Mouse (Mus musculus): ENCODE measurements around the gene Art5. TPM values are rescaled to one million over a fixed set of nuclear protein-coding genes. Genes with fewer than 3 reads are reported as not detected.

Art5 gene
- polyA plus RNA-seq (2012; fragmentation: generic; extraction: Trizol): not detected
- long read RNA-seq, experiment 1: 0 reads
- long read RNA-seq, experiment 2: 0 reads

DNA sequence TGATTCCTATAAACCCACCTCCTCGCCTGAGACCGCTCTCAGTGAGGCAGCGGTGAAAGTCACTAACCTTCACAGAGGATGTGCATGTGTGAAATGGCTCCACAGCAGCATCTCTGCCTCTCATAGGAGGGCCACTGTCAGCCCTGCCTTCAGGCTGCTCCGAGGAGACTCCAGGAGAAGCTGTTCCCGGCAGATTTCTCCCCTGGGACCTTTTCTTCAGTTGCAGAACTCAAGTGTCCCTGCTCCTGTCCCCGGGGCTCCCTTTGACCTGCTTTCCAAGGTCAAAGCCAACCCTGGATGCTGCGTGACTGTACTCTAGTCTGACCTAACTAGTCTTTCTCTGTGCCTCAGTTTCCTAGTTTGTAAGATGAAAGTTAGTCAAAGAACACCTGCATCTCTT, at the start of gene Art5:
Art5 (minus strand) TSS at position 319 of the 400 bp plus-strand sequence.
- H3K79me3 ChIP-seq (ENCODE audit: low read depth): no peaks in the 10 kb centered on the region
- no peak within 1 kb of the TSS for H3ac ChIP-seq (ENCODE audit: control insufficient read depth, insufficient read length, low read depth)
- no peak within 1 kb of the TSS for H3K4me3 ChIP-seq (ENCODE audit: insufficient read depth, poor library complexity, severe bottlenecking)
- peaks cover 17% of the 10 kb centered on the region for H3K27me3 ChIP-seq (ENCODE audit: control insufficient read depth, insufficient read depth, insufficient read length)
- TF ChIP-seq MYOD1 (IDR thresholded peaks at IDR 0.05; ENCODE audit: control insufficient read depth, insufficient read length, low read depth): no peak
- TF ChIP-seq CTCF (IDR thresholded peaks at IDR 0.05; ENCODE audit: control insufficient read depth, insufficient read depth, insufficient read length): no peak
- TF ChIP-seq MYOG (IDR thresholded peaks at IDR 0.05; ENCODE audit: control insufficient read depth, extremely low read depth, insufficient read length): no peak
- no peak for TF ChIP-seq FOSL1 (IDR thresholded peaks at IDR 0.05; ENCODE audit: insufficient read depth, low read length, poor library complexity, severe bottlenecking)
- no peak for TF ChIP-seq MAX (IDR thresholded peaks at IDR 0.05)
- TF ChIP-seq CEBPB (IDR thresholded peaks at IDR 0.05; ENCODE audit: low read depth): no peak
- TF ChIP-seq USF1 (IDR thresholded peaks at IDR 0.05; ENCODE audit: low read depth): no peak
- no peaks in the 10 kb centered on the region for H3K79me2 ChIP-seq (ENCODE audit: control insufficient read depth, insufficient read depth)
- no peaks in the 10 kb centered on the region for H3K36me3 ChIP-seq (ENCODE audit: control insufficient read depth, insufficient read depth)

DNA sequence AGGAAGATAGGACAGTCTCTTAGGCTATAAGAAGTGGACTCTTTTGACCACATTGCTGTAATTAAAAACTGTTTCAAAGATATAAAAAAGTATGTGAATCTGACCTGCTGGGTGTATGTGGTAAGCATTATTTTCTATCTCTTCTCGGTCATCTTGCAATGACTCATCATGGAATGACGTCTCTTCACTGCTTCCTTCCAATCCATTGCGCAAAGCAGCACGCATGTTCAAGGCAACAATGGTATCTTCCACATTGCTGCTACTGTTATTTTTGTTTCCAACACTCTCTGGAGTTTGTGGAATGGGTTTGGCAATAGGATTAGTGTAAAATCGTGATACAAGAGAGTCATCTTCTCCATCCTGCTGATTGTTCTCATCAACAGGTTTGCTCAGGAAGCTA, 44.4 kb upstream of the Art5 start:
- Histone ChIP-seq H3K4me3 (ENCODE audit: insufficient read depth, poor library complexity, severe bottlenecking) (no peak overlapping the region), H3K27me3 (ENCODE audit: control insufficient read depth, insufficient read depth, insufficient read length) (no peaks in the 10 kb centered on the region), H3K79me3 (ENCODE audit: low read depth) (no peaks in the 10 kb centered on the region), H3K79me2 (ENCODE audit: control insufficient read depth, insufficient read depth) (no peaks in the 10 kb centered on the region), H3K36me3 (ENCODE audit: control insufficient read depth, insufficient read depth) (peaks cover 77% of the 10 kb centered on the region), H3ac (ENCODE audit: control insufficient read depth, insufficient read length, low read depth) (no peak overlapping the region)
- no peak for TF ChIP-seq MAX (IDR thresholded peaks at IDR 0.05)

DNA sequence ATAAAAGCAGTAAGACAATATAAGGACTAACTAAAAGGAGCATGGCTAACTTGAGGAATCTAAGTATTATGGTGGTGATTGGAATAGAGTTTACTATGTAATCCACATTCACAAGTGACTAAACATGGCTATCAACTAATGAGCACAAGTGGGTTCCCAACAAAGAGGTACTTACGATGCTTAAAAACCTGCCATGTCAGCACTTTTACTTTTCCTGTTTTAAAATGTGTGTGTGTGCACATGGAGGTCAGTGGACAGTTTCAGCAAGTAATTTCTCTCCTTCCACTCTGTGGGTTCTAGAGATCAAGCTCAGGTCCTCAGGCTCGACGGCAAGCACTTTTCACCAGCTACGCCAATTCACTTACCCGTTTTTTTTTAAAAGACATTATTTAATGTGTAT, 28.6 kb upstream of the Art5 start:
- TF ChIP-seq USF1 (IDR thresholded peaks at IDR 0.05; ENCODE audit: low read depth): no peak
- TF ChIP-seq FOSL1 (IDR thresholded peaks at IDR 0.05; ENCODE audit: insufficient read depth, low read length, poor library complexity, severe bottlenecking): no peak
- no peak for TF ChIP-seq CTCF (IDR thresholded peaks at IDR 0.05; ENCODE audit: control insufficient read depth, insufficient read depth, insufficient read length)
- TF ChIP-seq MYOG (IDR thresholded peaks at IDR 0.05; ENCODE audit: control insufficient read depth, extremely low read depth, insufficient read length): no peak
- no peak for TF ChIP-seq CEBPB (IDR thresholded peaks at IDR 0.05; ENCODE audit: low read depth)
- no peak for TF ChIP-seq MYOD1 (IDR thresholded peaks at IDR 0.05; ENCODE audit: control insufficient read depth, insufficient read length, low read depth)
- no peak for TF ChIP-seq MAX (IDR thresholded peaks at IDR 0.05)
- Histone ChIP-seq H3K79me3 (ENCODE audit: low read depth) (no peaks in the 10 kb centered on the region), H3ac (ENCODE audit: control insufficient read depth, insufficient read length, low read depth) (no peak overlapping the region), H3K27me3 (ENCODE audit: control insufficient read depth, insufficient read depth, insufficient read length) (no peaks in the 10 kb centered on the region), H3K36me3 (ENCODE audit: control insufficient read depth, insufficient read depth) (peaks cover 77% of the 10 kb centered on the region), H3K4me3 (ENCODE audit: insufficient read depth, poor library complexity, severe bottlenecking) (no peak overlapping the region), H3K79me2 (ENCODE audit: control insufficient read depth, insufficient read depth) (no peaks in the 10 kb centered on the region)

DNA sequence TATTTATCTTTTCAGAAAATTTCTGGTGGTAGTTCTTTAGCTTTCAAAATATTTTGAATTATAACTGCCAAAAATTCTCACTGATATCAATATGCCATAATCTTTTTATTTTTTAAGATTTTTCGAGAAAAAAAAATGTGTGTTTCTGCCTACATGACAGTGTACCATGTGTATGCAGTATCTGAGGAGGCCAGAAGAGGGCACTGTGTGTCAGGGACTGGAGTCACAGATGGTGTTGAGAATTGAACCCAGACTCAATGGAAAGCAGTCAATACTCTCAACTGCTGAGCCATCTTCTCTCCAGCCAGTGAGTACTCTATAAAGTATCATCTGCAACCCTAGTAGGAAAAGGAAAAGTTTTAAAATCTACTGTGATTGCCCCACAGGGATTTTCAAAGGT, 28.2 kb upstream of the Art5 start:
- peaks cover 79% of the 10 kb centered on the region for H3K36me3 ChIP-seq (ENCODE audit: control insufficient read depth, insufficient read depth)
- TF ChIP-seq MAX (IDR thresholded peaks at IDR 0.05): no peak
- TF ChIP-seq USF1 (IDR thresholded peaks at IDR 0.05; ENCODE audit: low read depth): no peak
- TF ChIP-seq CTCF (IDR thresholded peaks at IDR 0.05; ENCODE audit: control insufficient read depth, insufficient read depth, insufficient read length): no peak
- TF ChIP-seq MYOD1 (IDR thresholded peaks at IDR 0.05; ENCODE audit: control insufficient read depth, insufficient read length, low read depth): no peak
- no peak for TF ChIP-seq FOSL1 (IDR thresholded peaks at IDR 0.05; ENCODE audit: insufficient read depth, low read length, poor library complexity, severe bottlenecking)
- no peak for TF ChIP-seq CEBPB (IDR thresholded peaks at IDR 0.05; ENCODE audit: low read depth)
- no peak for TF ChIP-seq MYOG (IDR thresholded peaks at IDR 0.05; ENCODE audit: control insufficient read depth, extremely low read depth, insufficient read length)

DNA sequence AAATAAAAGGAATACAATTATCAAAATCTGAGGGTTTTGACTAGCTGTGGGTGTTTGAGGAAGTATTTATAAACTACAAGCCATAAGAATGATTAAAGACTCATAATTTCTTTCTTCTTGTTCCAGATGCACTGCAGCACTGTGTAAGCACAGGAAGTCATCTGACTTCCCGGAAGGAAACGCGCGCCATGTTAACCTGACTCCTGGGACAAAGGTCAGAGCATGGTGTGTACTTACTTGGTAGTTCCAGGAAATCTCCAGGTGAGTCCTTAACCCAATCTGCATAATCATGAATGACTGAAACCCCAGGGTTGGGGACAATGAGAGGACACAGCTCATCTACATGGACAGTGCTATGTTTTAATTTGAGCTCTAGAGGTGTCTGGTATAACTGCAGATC, 23.1 kb upstream of the Art5 start:
- no peaks in the 10 kb centered on the region for H3K79me2 ChIP-seq (ENCODE audit: control insufficient read depth, insufficient read depth)
- H3K4me3 ChIP-seq (ENCODE audit: insufficient read depth, poor library complexity, severe bottlenecking): no peak overlapping the region
- H3K27me3 ChIP-seq (ENCODE audit: control insufficient read depth, insufficient read depth, insufficient read length): no peaks in the 10 kb centered on the region
- no peaks in the 10 kb centered on the region for H3K79me3 ChIP-seq (ENCODE audit: low read depth)
- peaks cover 91% of the 10 kb centered on the region for H3K36me3 ChIP-seq (ENCODE audit: control insufficient read depth, insufficient read depth)
- TF ChIP-seq CTCF (IDR thresholded peaks at IDR 0.05; ENCODE audit: control insufficient read depth, insufficient read depth, insufficient read length): no peak
- TF ChIP-seq MAX (IDR thresholded peaks at IDR 0.05): no peak
- no peak for TF ChIP-seq FOSL1 (IDR thresholded peaks at IDR 0.05; ENCODE audit: insufficient read depth, low read length, poor library complexity, severe bottlenecking)
- TF ChIP-seq MYOD1 (IDR thresholded peaks at IDR 0.05; ENCODE audit: control insufficient read depth, insufficient read length, low read depth): no peak
- no peak for TF ChIP-seq CEBPB (IDR thresholded peaks at IDR 0.05; ENCODE audit: low read depth)
- H3ac ChIP-seq (ENCODE audit: control insufficient read depth, insufficient read length, low read depth): no peak overlapping the region

More for the DNA sequence above, 28.2 kb upstream of the Art5 start:
- Histone ChIP-seq H3K79me2 (ENCODE audit: control insufficient read depth, insufficient read depth) (no peaks in the 10 kb centered on the region), H3K27me3 (ENCODE audit: control insufficient read depth, insufficient read depth, insufficient read length) (no peaks in the 10 kb centered on the region), H3K79me3 (ENCODE audit: low read depth) (no peaks in the 10 kb centered on the region), H3K4me3 (ENCODE audit: insufficient read depth, poor library complexity, severe bottlenecking) (no peak overlapping the region), H3ac (ENCODE audit: control insufficient read depth, insufficient read length, low read depth) (no peak overlapping the region)

DNA sequence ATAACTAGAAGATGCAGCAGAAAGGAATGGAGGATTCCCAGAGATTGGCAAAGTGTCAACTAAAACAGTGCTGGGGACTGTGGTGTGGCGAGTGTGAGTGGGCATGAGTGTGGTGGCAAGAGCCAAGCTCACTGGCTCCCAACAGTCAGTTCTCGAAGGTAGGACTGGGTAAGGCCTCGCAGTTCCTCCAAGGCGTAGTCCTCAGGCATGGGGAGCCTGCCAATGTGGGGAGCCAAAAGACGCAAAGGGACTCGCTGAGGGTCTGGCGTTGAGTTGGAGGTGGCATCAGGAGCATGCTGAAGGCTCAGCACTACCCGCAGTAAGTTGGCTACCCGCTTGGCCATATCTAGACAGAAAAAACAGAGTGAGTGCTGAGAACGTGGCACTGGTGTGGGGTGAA, 11.0 kb upstream of the Art5 start:
- no peak overlapping the region for H3K4me3 ChIP-seq (ENCODE audit: insufficient read depth, poor library complexity, severe bottlenecking)
- no peak overlapping the region for H3ac ChIP-seq (ENCODE audit: control insufficient read depth, insufficient read length, low read depth)
- H3K79me2 ChIP-seq (ENCODE audit: control insufficient read depth, insufficient read depth): no peaks in the 10 kb centered on the region
- TF ChIP-seq FOSL1 (IDR thresholded peaks at IDR 0.05; ENCODE audit: insufficient read depth, low read length, poor library complexity, severe bottlenecking) (no peak), CEBPB (IDR thresholded peaks at IDR 0.05; ENCODE audit: low read depth) (no peak), USF1 (IDR thresholded peaks at IDR 0.05; ENCODE audit: low read depth) (no peak), CTCF (IDR thresholded peaks at IDR 0.05; ENCODE audit: control insufficient read depth, insufficient read depth, insufficient read length) (no peak), MYOG (IDR thresholded peaks at IDR 0.05; ENCODE audit: control insufficient read depth, extremely low read depth, insufficient read length) (no peak), MAX (IDR thresholded peaks at IDR 0.05) (no peak), MYOD1 (IDR thresholded peaks at IDR 0.05; ENCODE audit: control insufficient read depth, insufficient read length, low read depth) (no peak)
- no peaks in the 10 kb centered on the region for H3K27me3 ChIP-seq (ENCODE audit: control insufficient read depth, insufficient read depth, insufficient read length)
- no peaks in the 10 kb centered on the region for H3K79me3 ChIP-seq (ENCODE audit: low read depth)
- H3K36me3 ChIP-seq (ENCODE audit: control insufficient read depth, insufficient read depth): peaks cover 57% of the 10 kb centered on the region
